Mouse (Mus musculus) stomach, embryonic 14.5 days (tissue): ENCODE measurements at regions not wholly inside any gene's neighbourhood (a gene's known extent, or its start where the extent isn't known, plus 50 kb on each side); places are given as distances from the start of the nearest gene placed in this dataset.

Experiments
- ATAC-seq: fragments of 200-750 bp; cut with Nextera tagmentation; 2 replicates; pipeline ENCODE4 v1.8.0; 2017; ENCODE audit warnings: low read depth, moderate TSS enrichment; ENCODE audit not compliant: insufficient number of reproducible peaks, insufficient read depth, low FRiP score
- H3K27ac ChIP-seq: fragments of 300-500 bp; sonication (generic); 2 replicates; pipeline ENCODE4 v1.5.1; 2014; ENCODE audit warnings: mild to moderate bottlenecking, low read length, moderate library complexity, mixed read lengths
- H3K27me3 ChIP-seq: fragments of 300-500 bp; sonication (generic); 2 replicates; pipeline ENCODE4 v1.6.1; 2014; ENCODE audit warnings: low read length, control low read depth, mixed read lengths; ENCODE audit not compliant: control insufficient read depth, insufficient read depth
- H3K36me3 ChIP-seq: fragments of 300-500 bp; sonication (generic); 2 replicates; pipeline ENCODE4 v1.6.1; 2014; ENCODE audit warnings: mild to moderate bottlenecking, control low read depth, low read length, moderate library complexity, mixed read lengths; ENCODE audit not compliant: control insufficient read depth, insufficient read depth
- H3K4me1 ChIP-seq: fragments of 300-500 bp; sonication (generic); 2 replicates; pipeline ENCODE4 v1.6.1; 2014; ENCODE audit warnings: low read length, control low read depth, mixed read lengths; ENCODE audit not compliant: control insufficient read depth, insufficient read depth
- H3K4me2 ChIP-seq: fragments of 300-500 bp; sonication (generic); replicated peaks from 2 replicates; pipeline ENCODE4 v1.6.1; 2014; ENCODE audit warnings: low read depth, low read length, control low read depth
- H3K4me3 ChIP-seq: fragments of 300-500 bp; sonication (generic); 2 replicates; pipeline ENCODE4 v1.5.1; 2014; ENCODE audit warnings: low read depth, low read length, control low read depth
- H3K9ac ChIP-seq: fragments of 300-500 bp; sonication (generic); replicated peaks from 2 replicates; pipeline ENCODE4 v1.6.1; 2014; ENCODE audit warnings: low read depth, mild to moderate bottlenecking, control low read depth, low read length, moderate library complexity, mixed read lengths
- H3K9me3 ChIP-seq: fragments of 300-500 bp; sonication (generic); 2 replicates; pipeline ENCODE4 v1.6.1; 2016; ENCODE audit warnings: low read depth, low read length, control low read depth; ENCODE audit not compliant: control insufficient read depth
- WGBS: fragments of 180-500 bp; shearing (Covaris S2); extraction: QIAGEN DNeasy Blood & Tissue Kit; methylation state at CpG from one replicate; pipeline ENCODE4 v1.1.7; 2014; 5-methylcytosine and 5-hydroxymethylcytosine counted together

GRCm38 (mm10) chr2:92544364-92545151, 54.9 kb upstream of the Chst1 start:
- no peak overlapping the region for H3K9ac ChIP-seq
- H3K27ac ChIP-seq = no peak overlapping the region
- ATAC-seq = no peak
- no peaks in the 10 kb centered on the region for H3K36me3 ChIP-seq
- no peak overlapping the region for H3K4me3 ChIP-seq
- H3K4me2 ChIP-seq = no peak overlapping the region
- WGBS = 9% methylated on average over 15 of the region's 15 CpGs
- no peaks in the 10 kb centered on the region for H3K9me3 ChIP-seq
- H3K4me1 ChIP-seq = 0 out of 2 replicates have a peak, but pooled peaks cover 5% of the 10 kb centered on the region
- no peaks in the 10 kb centered on the region for H3K27me3 ChIP-seq

GRCm38 (mm10) chr2:92540841-92541240, 58.7 kb upstream of the Chst1 start:
- no peaks in the 10 kb centered on the region for H3K9me3 ChIP-seq
- no peak overlapping the region for H3K9ac ChIP-seq
- no peaks in the 10 kb centered on the region for H3K36me3 ChIP-seq
- H3K4me3 ChIP-seq = no peak overlapping the region
- no peaks in the 10 kb centered on the region for H3K27me3 ChIP-seq
- H3K4me1 ChIP-seq = 0 out of 2 replicates have a peak, but pooled peaks cover 5% of the 10 kb centered on the region
- 62% methylated on average over 5 of the region's 5 CpGs for WGBS
- H3K4me2 ChIP-seq = no peak overlapping the region
- no peak for ATAC-seq
- no peak overlapping the region for H3K27ac ChIP-seq

GRCm38 (mm10) chr2:92531996-92532395, 67.5 kb upstream of the Chst1 start:
- H3K4me2 ChIP-seq = no peak overlapping the region
- no peaks in the 10 kb centered on the region for H3K27me3 ChIP-seq
- no peak for ATAC-seq
- H3K4me1 ChIP-seq = no peaks in the 10 kb centered on the region
- no peak overlapping the region for H3K9ac ChIP-seq
- no peak overlapping the region for H3K27ac ChIP-seq
- no peaks in the 10 kb centered on the region for H3K36me3 ChIP-seq
- 81% methylated on average over 5 of the region's 5 CpGs for WGBS
- H3K9me3 ChIP-seq = no peaks in the 10 kb centered on the region
- no peak overlapping the region for H3K4me3 ChIP-seq

GRCm38 (mm10) chr2:92530677-92531076, 68.8 kb upstream of the Chst1 start:
- Histone ChIP-seq H3K9ac (no peak overlapping the region), H3K9me3 (no peaks in the 10 kb centered on the region), H3K27me3 (no peaks in the 10 kb centered on the region), H3K4me2 (no peak overlapping the region), H3K4me3 (no peak overlapping the region), H3K4me1 (no peaks in the 10 kb centered on the region), H3K27ac (no peak overlapping the region), H3K36me3 (no peaks in the 10 kb centered on the region)
- ATAC-seq = no peak
- WGBS = 73% methylated on average over 4 of the region's 4 CpGs

GRCm38 (mm10) chr2:92529670-92530322, 69.5 kb upstream of the Slc35c1 start:
- H3K4me1 ChIP-seq = no peaks in the 10 kb centered on the region
- peak overlapping the region; percentile 34 for H3K4me3 ChIP-seq
- H3K27me3 ChIP-seq = no peaks in the 10 kb centered on the region
- no peaks in the 10 kb centered on the region for H3K36me3 ChIP-seq
- WGBS = 48% methylated on average over 14 of the region's 14 CpGs
- H3K9me3 ChIP-seq = no peaks in the 10 kb centered on the region
- H3K4me2 ChIP-seq = peak overlapping the region; percentile 58
- H3K9ac ChIP-seq = no peak overlapping the region
- ATAC-seq = no peak
- no peak overlapping the region for H3K27ac ChIP-seq

- H3K4me3 ChIP-seq = peak overlapping the region; percentile 34
- peak overlapping the region; percentile 58 for H3K4me2 ChIP-seq
- H3K27me3 ChIP-seq = no peaks in the 10 kb centered on the region
- WGBS = 3% methylated on average over 24 of the region's 24 CpGs
- ATAC-seq = peak; percentile 93
- no peaks in the 10 kb centered on the region for H3K4me1 ChIP-seq
- peak overlapping the region; percentile 40; the same call in 1 of the 2 replicates for H3K27ac ChIP-seq
- no peaks in the 10 kb centered on the region for H3K9me3 ChIP-seq
- peak overlapping the region; percentile 43 for H3K9ac ChIP-seq
- H3K36me3 ChIP-seq = no peaks in the 10 kb centered on the region
These were observed 68.8 kb upstream of the Slc35c1 start for GRCm38 (mm10) chr2:92529071-92529641.

GRCm38 (mm10) chr2:92528119-92528830, 67.9 kb upstream of the Slc35c1 start:
- H3K4me1 ChIP-seq = no peaks in the 10 kb centered on the region
- peak overlapping the region; percentile 58; the same call in 1 of the 2 replicates for H3K4me2 ChIP-seq
- H3K27me3 ChIP-seq = no peaks in the 10 kb centered on the region
- no peaks in the 10 kb centered on the region for H3K9me3 ChIP-seq
- H3K27ac ChIP-seq = no peak overlapping the region
- H3K36me3 ChIP-seq = no peaks in the 10 kb centered on the region
- no peak for ATAC-seq
- 79% methylated on average over 6 of the region's 6 CpGs for WGBS
- peak overlapping the region; percentile 34; the same call in 1 of the 2 replicates for H3K4me3 ChIP-seq
- H3K9ac ChIP-seq = no peak overlapping the region

GRCm38 (mm10) chr2:92526676-92527395, 66.5 kb upstream of the Slc35c1 start:
- no peaks in the 10 kb centered on the region for H3K36me3 ChIP-seq
- H3K4me2 ChIP-seq = no peak overlapping the region
- no peak for ATAC-seq
- H3K4me3 ChIP-seq = no peak overlapping the region
- no peak overlapping the region for H3K27ac ChIP-seq
- H3K9ac ChIP-seq = no peak overlapping the region
- H3K4me1 ChIP-seq = no peaks in the 10 kb centered on the region
- no peaks in the 10 kb centered on the region for H3K27me3 ChIP-seq
- 72% methylated on average over 5 of the region's 5 CpGs for WGBS
- H3K9me3 ChIP-seq = no peaks in the 10 kb centered on the region
